Mouse (Mus musculus) granulocyte monocyte progenitor cell, adult 5-6 weeks (primary cell): Measurements from ENCODE around the gene Slc1a3. TPM values are rescaled to one million over a fixed set of nuclear protein-coding genes. Genes with fewer than 3 reads are reported as not detected.
"Not testable (repeated sequence)": the region's sequence is repeated elsewhere in the genome, so short reads cannot be mapped to it uniquely, and the experiment has no call there.

Source experiments
- ATAC-seq: replicated peaks from 2 replicates; pipeline ENCODE4 v1.8.0; 2016; ENCODE audit warnings: mild to moderate bottlenecking, moderate TSS enrichment, inconsistent platforms; ENCODE audit not compliant: poor library complexity, severe bottlenecking
- total RNA-seq, 2 experiments: library from RNA; stranded (forward) in 1 of 2; stranded (reverse) in 1 of 2; fragments of 200-712, 200-1000 nt in 1 of 2; fragments of >200 nt in 1 of 2; fragmentation: Nextera tagmentation in 1 of 2; gene quantifications; 2 replicates each; pipeline ENCODE4 v1.2.3; 2014 to 2017

Gene Slc1a3
- total RNA-seq, 2 experiments from 2014 or later, result 1.5 TPM; not detected in 1

DNA sequence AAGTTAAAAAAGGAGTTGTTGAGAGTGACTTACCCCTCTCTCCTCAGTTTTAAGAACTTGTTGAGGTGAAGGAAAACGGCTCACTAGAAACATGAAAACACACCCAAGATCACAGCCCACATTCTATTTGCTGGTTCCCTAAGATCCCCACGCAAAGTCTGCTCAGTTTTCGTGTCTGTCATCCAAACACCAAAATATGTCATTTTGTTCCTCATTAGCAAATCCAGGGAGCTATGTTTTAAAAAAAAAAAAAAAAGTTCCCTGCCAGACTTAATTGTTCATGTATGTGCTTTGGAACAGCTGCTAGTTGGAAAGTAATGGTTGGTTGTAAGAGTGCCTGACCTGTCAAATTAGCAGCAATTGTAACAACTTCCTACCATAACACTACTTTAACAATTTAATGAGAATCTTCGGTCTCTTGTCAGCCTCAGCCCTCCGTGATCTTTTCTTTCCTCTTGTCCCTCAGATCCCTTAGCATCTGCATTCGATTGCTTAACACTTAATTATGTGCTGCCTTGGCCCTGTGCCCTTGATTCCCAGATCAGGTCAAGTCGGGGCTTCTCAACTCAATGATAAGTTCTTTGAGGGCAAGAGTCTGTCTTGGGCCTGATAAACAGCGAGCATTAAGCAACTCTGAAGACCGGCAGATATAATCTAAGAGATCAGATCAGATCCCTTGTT, 1.2 kb upstream of the Slc1a3 start:
- ATAC-seq, result 0 out of 2 replicates have a peak, but pooled peaks have one; percentile 16

DNA sequence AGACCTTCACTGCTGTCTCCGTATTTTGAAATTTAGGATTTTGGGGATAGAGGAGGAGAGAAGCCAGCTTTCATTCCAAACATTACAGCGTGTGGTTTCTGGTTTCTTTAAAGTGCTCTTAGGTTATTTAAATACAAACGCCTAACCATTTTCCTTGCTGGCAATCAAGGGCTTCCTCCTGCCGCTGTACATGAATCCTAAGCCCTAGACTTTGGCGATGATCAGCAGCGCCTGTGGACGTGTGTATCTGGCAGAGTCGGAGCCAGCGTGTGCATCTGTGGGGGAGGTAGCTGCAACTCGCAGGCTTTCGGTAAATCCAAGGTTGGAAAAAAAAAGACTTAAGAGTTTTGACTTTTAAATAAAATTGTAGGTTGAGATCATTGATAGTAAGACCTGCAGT, 986 bp downstream of the Slc1a3 start:
- no peak for ATAC-seq

DNA sequence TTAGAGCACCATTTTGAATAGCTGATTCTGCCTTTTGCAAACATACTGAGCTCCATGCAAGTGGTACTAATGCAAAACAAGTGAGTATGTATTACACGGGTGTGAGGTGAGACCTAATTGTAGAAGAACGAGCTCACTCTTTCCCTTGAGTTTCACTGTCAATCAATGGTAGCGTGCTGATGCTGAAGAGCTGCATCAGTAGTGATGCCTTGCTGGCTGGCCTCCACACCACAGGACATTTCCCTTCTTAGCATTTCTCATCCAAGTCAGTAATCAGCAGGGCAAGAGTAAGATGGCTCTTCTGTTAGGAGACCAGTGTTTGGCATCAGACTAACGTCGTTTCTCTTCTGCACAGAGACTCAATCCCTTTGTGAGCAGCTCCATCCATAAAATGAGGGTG, 4.0 kb downstream of the Slc1a3 start:
- no peak for ATAC-seq

DNA sequence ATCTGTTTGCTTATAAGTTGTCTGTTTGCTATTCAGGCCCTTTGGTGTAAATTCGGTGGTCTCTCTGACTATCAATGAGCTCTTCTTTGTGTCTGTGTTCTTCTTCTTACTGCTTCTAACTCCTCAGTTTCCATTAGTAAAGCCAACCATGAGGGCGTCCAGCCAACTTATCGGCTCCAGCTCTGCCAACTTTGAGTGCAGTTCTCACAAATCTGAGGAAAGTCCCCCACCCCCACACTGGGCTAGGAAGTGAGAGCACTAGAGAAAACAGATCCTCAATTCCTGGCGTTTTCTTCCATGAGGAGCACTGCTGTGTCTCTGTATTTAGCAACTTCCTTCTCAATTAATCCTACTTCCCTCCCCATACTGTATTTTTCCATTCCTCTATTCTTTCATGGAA, 4.4 kb downstream of the Slc1a3 start:
- ATAC-seq, result no peak

DNA sequence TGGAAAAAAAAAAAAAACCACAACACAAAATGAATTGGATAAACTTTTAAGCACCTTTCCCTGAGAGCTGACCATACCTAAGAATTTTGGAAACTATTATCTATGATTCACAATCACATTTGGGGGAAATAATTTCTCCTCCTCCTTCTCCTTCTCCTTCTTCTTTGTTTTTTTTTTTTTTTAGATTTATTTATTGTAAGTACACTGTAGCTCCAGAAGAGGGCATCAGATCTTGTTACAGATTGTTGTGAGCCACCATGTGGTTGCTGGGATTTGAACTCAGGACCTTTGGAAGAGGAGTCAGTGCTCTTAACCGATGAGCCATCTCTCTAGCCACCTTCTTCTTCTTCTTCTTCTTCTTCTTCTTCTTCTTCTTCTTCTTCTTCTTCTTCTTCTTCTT, 5.0 kb downstream of the Slc1a3 start:
- not testable (repeated sequence) for ATAC-seq

DNA sequence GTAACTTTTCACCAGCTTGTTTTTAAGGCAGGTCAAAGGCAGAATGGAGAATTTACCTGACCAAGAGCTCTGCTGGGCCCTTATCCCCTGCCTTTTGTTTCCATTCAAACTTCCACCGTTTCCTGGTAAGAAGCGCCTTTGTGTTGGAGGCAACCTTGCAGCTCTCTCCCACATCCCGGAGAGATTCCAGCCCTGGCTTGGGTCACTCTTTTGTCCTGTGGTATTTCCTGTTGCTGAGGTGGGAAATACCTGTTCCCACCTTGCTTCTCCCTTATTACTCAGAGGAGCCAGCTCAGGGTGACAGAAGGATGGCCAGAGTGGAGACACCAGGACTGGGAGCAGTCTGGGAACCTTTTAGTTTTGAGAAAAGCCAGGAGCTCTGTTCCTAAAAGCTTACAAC, 12.6 kb downstream of the Slc1a3 start:
- no peak for ATAC-seq

DNA sequence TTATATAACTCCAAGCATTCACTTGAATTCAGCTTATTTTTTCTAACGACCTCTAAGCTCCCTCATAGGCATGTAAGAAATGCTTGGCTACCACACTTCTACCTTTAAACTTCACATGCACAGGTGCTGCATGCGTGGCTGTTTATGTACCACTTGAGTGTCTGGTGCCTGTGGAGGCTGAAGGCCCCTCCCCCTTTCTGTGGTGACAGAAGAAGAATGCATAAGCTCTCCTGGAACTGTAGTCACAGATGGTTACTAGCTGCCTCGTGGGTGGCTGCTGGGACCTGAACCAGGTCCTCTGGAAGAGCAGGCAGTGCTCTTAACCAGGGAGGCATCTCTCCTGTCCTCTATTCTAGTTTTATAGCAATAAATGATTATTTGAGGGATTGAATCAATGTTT, 13.1 kb downstream of the Slc1a3 start:
- ATAC-seq, result no peak

DNA sequence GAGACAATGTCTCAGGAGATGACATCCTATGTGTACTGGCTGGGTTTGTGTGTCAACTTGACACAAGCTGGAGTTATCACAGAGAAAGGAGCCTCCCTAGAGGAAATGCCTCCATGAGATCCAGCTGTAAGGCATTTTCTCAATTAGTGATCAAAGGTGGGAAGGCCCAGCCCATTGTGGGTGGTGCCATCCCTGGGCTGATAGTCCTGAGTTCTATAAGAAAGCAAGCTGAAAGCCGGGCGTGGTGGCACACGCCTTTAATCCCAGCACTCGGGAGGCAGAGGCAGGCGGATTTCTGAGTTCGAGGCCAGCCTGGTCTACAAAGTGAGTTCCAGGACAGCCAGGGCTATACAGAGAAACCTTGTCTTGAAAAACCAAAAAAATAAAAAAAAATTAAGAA, 20.4 kb downstream of the Slc1a3 start:
- ATAC-seq, result not testable (repeated sequence)

DNA sequence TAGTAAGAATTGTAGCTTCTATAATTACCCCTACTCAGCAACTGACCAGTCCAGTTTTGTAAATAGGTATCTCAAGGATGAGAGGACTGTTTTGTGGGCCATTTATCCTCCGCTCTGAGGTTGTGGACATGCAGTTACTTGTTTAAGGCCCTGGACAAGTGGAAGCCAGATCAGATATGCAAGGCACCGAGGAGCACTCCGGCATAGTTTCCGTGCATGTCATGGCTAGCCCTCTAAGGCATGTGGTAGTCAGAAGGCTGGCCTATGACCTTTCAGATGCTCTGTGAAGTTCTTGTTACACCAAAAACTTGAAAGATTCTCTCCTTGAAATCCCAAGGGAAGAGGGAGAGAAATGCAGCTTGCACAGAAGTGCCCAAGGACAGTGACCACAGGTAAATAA, 23.7 kb downstream of the Slc1a3 start:
- ATAC-seq, result no peak

DNA sequence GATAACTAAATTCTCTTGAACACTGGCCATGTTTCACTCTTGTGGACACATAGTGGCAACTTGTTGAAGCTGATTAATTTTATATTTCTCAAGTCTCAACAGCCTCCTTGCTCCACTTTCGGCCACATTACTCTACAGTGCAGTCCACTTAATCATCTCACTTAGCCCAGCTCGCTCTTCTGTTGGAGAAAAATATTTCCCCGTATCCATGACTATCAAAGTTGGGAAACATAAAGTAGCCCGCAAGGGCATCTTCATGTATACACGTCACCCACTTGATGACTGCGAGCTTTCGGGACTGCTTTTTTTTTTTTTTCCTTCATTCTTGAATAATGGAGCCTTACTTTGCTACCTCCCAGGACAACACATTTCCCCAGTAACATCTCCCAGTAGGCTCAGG, 25.1 kb downstream of the Slc1a3 start:
- ATAC-seq, result no peak

DNA sequence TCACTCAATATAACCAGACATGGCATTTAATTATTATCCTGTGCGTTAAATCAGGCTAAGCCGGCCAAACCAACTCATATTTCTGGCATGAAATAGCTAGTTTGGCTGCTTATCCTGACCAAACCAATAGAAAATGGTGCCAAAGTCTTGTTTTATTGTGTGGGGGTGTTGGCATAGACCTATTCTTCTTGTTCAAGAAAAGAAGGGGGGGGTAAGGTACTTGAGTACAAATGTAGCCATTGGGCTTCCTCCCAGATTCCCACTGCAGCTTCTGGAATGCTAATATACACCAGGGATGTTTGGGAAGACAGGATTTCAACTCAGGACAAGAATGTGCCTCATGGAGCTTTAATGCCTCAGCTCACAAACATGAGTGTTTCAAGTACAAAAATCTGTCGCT, 26.3 kb downstream of the Slc1a3 start:
- no peak for ATAC-seq

DNA sequence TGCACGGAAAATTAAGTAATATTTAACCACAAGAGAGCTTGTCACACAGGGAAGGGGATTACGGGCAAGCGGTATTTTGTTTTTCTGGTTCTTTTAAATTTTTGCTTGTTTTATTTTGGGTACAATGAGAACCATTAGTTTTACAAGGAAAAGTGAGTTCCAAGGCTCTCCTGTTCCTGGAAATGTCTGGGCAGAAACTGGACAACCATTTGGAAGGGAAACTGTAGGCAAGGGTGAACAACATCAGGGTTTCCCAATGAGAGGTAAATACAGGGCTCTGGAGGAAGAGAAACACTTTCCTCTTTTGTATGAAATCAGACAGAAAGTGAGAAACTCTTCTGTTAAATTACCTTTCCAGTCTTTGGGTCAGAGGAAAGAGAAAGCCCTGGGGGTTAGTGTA, 27.7 kb downstream of the Slc1a3 start:
- no peak for ATAC-seq

DNA sequence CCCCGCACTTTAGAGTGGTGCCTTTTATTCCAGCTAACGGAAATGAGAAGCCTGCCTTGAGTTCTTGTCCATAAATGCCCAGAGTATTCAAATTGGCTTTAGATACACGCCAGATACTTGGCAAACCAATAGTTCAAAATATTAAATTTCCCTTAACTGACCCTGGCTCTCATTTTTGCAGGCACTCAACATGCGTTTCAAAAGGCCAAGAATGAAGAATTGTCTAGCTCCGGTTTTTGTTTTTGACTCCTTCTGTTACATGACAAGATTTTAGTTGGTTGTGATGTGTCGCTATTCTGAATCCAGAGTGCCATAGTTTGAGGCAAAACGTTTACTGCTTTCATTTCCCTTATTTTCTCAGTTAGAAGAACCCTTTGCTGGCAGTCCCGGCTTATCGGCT, 28.1 kb downstream of the Slc1a3 start:
- 0 out of 2 replicates have a peak, but pooled peaks have one; percentile 30 for ATAC-seq

DNA sequence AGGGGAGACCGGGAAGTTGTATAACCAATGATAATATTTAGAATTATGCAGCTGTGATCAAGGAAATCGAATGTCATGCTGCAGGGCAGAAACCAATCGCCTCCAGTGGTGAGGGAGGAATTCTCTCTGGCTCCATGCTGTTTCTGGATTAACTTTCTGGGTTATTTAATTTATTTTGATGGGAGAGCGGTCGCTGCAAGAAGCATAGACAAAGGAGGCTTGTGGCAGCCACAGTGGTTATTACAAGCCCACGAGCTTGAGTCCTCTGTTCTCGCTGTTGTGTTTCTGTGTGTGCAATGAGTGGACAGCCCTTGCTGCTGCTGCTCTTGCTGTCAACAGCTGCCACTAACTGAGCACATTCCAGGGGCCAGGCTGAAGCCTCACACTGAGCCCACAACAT, 28.6 kb downstream of the Slc1a3 start:
- no peak for ATAC-seq

DNA sequence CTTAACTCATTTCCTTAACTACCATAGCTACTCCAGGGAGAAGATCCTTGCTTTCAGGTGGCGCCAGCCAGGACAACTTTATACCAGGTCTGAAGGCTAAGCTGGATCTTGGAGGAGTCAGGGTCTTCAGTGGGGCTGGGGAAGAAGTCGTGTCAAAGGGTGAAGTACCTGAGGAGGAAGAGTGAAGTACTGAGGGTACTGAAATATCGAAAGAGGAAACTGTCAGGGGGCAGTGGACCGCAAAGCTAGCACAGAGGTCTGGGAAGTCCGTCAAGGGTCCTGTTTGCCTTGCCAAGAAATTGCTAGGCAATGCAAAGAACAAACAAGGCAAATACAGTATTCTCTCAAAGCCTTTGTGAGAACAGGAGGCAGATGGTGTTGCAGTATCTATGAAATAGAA, 29.6 kb downstream of the Slc1a3 start:
- peak; percentile 52 for ATAC-seq

DNA sequence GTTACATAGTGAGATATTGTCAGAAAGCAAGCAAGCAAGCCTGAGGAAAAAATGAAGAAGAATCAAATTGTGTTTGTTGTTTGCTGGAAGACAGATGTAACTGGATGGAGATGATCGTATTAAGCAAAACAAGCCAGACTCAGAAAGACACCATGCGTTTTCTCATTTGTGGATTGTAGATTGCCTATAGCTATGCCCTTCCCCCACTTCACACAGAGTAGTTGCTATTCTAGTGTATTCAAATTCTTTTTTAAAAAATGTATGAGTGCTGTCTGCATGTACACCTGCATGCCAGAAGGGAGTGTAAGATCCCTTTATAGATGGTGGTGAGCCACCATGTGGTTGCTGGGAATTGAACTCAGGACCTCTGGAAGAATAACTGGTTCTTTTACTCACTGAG, 33.6 kb downstream of the Slc1a3 start:
- no peak for ATAC-seq

DNA sequence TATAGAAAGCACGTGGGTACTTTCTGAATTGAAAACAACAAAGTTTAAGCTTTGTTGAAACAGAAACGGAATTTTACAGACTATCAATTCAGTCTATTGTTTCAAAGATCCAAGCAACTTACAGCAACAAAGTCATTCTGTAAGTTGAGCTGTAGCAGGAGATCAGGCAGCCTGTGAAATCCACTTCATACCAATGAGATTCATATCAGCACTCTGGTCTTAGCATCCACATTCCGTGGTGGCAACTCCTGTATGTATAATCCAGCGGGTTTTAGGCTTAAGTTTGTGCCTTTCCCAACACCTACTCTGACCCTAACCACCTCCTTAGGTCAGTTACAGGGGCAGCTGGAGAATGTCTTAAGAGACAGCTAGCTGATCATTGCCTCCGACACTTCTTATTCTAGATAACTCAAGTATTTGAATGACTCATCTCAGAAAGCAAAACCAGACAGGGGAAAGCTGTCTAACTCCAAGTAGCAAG, 34.3 kb downstream of the Slc1a3 start:
- ATAC-seq, result no peak

DNA sequence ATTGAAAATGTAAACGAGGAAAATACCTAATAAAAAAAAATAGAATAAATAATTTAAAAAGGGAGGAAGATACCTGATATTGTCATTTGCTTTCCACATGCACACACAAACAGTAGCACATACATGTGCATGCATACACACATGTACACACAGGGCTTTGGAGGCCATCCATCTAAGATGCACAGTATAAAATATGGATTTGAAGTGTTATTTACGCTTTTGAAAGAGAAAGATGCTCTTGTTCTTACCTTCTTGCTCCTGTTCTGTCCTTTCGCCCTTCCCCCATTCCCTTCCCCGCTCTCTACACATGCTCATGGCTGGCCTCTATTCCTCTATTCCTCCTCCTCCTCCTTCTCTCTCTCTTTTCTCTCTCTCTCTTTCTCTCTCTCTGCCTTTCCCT, 34.9 kb downstream of the Slc1a3 start:
- ATAC-seq, result no peak

DNA sequence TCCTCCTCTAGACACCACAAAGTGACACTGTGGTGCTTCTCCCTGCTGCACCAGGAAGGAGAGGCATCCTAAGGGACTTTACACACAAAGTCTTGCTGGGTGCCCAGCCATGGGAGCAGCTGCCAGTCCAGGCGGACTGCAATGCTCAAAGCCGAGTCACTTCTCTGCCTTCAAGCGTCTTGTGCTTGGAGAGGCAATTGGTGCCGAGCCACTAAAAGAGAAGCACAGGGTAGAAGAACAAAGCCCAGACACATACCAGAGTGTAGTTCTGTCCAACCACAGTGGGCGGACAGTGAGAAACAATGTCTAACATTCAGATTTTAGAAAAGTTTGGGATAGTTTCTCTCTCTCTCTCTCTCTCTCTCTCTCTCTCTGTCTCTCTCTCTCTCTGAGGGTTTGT, 38.0 kb downstream of the Slc1a3 start:
- ATAC-seq, result no peak

DNA sequence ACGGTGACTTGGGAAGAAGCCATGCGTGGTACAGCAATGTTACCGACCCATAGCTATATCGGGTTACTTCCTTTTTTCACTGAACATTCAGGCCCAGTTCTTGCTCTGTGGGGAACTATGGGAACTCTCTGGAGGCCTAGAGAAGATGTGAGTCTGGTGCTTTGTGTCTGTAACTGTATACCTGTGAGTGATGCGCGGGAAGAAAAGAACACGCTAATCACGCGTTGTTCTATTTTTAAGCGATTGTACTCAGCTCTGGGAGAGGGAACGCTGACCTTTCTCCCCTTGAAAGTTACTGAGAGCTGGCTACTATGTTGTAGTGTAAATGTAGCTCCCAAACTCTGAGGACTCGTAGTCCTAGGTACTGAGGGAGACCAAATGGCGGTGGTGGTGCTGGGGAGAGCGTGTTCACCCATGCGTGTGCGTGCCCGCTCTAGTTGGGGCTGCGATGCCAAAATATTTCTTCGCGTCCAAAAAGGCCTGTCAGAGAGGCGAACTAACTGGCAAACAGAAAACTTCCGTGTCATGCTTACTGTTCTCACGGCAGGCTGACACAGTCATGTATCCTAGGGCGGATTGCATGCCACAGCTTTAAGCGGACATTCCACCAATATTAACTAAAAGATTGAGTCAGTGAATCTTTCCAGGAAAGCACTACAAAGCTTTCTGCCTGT, 42.6 kb downstream of the Slc1a3 start:
- no peak for ATAC-seq

DNA sequence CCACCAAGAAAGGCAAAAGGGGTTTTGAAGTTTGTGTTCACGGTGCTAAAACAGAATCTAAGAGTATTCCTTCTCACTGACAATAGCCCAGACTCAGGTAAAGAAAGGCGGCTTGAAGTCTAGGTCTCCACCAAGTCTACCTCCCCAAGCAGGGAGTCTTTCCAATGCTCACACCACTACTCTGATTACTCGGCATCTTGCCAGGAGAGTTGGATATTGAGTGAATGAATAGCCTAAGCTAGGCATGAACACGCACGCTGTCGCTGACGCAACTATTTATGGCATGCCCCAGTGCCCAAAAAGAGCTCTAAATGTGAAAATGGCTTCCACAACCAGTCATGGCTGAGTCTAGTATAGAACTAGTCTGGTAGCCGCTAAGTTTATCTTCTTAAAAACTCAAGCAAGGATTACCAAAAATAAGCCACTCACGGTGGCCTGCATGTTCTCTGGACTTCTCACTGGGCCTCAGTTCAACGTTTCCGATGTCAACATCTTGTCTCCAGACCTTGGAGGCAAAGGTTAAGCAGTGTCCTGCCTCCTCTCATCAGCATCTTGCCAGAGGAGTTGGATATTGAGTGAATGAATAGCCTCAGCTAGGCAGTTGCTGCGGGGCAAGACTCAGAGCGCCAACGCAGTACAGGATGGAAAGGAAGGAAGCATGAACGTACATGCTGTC, 44.8 kb downstream of the Slc1a3 start:
- no peak for ATAC-seq
